Mouse (Mus musculus): ENCODE results near the gene Oaz1. TPM values are rescaled to one million over a fixed set of nuclear protein-coding genes. Genes with fewer than 3 reads are reported as not detected.

Gene Oaz1
- polyA plus RNA-seq, 1 experiment = 331 TPM

DNA sequence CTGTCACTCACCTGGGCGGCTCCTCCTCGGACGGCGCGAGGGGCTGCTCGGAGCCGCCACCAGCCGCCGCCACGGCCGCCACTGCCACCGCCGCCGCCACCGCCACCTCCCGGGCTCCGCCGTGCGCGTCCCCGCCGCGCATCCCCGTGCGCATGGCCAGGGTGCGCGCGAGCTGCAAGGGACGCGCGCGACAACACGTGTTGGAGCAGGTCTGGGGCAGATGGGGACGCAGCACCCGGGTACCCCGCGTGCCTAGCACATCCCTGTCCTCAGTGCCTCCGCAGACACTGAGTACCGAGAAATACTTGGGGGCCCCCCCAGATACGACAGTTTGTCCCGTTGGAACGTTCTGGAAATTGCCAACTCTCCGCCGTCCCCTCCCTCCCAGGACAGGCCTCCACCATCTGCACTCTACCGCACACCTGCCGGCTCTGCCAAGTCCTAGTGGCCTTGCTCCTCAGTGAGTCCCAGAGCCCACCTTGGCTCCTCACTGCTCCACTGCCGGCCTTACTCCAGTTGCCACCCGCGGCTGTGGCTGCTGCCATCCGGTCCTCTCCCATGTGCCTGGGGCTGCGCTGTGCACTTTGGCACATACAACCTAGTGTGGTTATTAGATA, 17.6 kb downstream of the Oaz1 start, which contains the start of gene Lingo3:
Lingo3 (minus strand) TSS at position 109 of the 617 bp plus-strand sequence.
- no peak within 1 kb of the TSS for H3K4me3 ChIP-seq (ENCODE audit: insufficient read depth, low read length)
- H3K4me1 ChIP-seq (ENCODE audit: control insufficient read depth, insufficient read depth, low read length) = 0 out of 2 replicates have a peak, but pooled peaks cover 2% of the 10 kb centered on the region
- no peak for TF ChIP-seq POLR2A (IDR thresholded peaks at IDR 0.05; ENCODE audit: low read depth, low read length)
- TF ChIP-seq CTCF (IDR thresholded peaks at IDR 0.05; ENCODE audit: borderline replicate concordance, insufficient read depth, low read length) = no peak
- H3K27ac ChIP-seq (ENCODE audit: insufficient read depth, low read length) = no peak within 1 kb of the TSS

DNA sequence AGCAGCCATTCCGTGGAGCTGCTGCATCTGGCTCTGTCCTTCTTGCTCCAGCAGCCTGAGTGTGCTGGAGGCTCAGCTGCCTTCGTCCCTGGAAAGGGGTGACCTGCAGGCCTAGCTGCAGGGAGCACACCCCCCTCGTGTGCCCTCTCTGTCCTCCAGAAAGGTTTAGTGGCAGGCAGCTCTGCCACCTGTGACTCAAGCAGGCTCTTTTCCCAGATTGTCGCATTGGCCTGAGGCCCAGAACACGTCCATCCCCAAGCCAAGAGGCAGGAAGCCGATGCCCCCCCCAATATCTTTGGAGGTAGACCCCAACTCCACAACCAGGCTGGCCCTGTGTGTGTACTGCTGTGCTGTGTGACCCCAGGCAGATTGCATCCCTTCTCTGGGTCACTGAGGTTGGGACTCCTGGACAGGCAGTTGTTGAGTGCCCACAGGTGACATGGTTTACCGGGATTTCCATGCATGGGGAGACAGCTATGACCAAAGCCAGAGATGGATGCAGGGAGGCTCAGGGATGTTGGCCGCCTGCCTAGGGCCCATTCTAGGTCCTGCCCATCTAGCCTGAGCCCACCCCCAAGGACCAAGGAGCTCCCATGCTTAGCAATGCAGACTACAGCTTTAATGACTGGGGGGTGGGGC, 18.7 kb downstream of the Oaz1 start:
- Histone ChIP-seq H3K4me3 (ENCODE audit: insufficient read depth, low read length) (no peak overlapping the region), H3K27ac (ENCODE audit: insufficient read depth, low read length) (no peak overlapping the region), H3K4me1 (ENCODE audit: control insufficient read depth, insufficient read depth, low read length) (0 out of 2 replicates have a peak, but pooled peaks cover 2% of the 10 kb centered on the region)
- TF ChIP-seq CTCF (IDR thresholded peaks at IDR 0.05; ENCODE audit: borderline replicate concordance, insufficient read depth, low read length) = no peak

DNA sequence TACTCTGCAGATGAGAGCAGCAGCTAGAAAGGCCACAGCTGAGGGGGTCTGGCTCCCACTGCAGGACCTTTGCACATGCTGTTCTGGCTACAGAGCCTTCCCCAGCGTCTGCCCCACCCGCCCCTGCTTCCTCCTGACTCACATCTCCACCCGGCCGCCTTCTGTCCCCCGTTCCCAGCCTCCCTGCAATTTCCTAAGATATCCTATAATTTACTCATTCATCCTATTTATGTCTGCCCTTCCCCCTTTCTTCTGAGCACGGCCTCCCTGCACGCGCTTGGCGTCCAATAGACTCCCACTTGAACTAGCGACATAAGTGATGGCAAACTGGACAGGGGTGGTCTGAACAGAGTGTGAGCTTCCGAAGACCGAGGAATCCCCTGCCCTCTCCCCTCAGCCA, 19.3 kb downstream of the Oaz1 start:
- H3K27ac ChIP-seq (ENCODE audit: insufficient read depth, low read length) = no peak overlapping the region
- no peak overlapping the region for H3K4me3 ChIP-seq (ENCODE audit: insufficient read depth, low read length)
- 0 out of 2 replicates have a peak, but pooled peaks cover 2% of the 10 kb centered on the region for H3K4me1 ChIP-seq (ENCODE audit: control insufficient read depth, insufficient read depth, low read length)
- TF ChIP-seq CTCF (IDR thresholded peaks at IDR 0.05; ENCODE audit: borderline replicate concordance, insufficient read depth, low read length) (no peak), POLR2A (IDR thresholded peaks at IDR 0.05; ENCODE audit: low read depth, low read length) (no peak)

DNA sequence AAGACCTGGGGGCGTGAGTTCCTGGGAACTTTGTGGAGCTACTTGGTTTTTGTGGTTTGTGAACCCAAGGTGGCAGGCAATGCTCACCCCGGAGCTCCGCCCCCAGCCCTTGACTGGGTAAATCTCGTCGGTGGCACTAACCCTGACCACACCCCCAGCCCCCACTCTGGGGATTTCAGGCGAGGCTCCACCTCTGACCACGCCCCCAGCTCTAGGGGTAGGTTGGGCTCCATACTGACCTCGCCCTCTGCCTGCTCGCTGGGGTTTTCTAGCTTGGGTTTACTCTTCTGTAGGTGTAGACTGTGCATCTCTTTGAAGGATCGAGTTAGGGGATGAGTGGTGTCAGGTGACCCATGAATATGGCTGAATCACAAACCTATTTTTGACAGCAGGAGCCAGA, 22.1 kb downstream of the Oaz1 start:
- no peak for TF ChIP-seq POLR2A (IDR thresholded peaks at IDR 0.05; ENCODE audit: low read depth, low read length)
- no peak for TF ChIP-seq CTCF (IDR thresholded peaks at IDR 0.05; ENCODE audit: borderline replicate concordance, insufficient read depth, low read length)
- no peak overlapping the region for H3K4me3 ChIP-seq (ENCODE audit: insufficient read depth, low read length)
- H3K27ac ChIP-seq (ENCODE audit: insufficient read depth, low read length) = no peak overlapping the region
- H3K4me1 ChIP-seq (ENCODE audit: control insufficient read depth, insufficient read depth, low read length) = 0 out of 2 replicates have a peak, but pooled peaks cover 2% of the 10 kb centered on the region

DNA sequence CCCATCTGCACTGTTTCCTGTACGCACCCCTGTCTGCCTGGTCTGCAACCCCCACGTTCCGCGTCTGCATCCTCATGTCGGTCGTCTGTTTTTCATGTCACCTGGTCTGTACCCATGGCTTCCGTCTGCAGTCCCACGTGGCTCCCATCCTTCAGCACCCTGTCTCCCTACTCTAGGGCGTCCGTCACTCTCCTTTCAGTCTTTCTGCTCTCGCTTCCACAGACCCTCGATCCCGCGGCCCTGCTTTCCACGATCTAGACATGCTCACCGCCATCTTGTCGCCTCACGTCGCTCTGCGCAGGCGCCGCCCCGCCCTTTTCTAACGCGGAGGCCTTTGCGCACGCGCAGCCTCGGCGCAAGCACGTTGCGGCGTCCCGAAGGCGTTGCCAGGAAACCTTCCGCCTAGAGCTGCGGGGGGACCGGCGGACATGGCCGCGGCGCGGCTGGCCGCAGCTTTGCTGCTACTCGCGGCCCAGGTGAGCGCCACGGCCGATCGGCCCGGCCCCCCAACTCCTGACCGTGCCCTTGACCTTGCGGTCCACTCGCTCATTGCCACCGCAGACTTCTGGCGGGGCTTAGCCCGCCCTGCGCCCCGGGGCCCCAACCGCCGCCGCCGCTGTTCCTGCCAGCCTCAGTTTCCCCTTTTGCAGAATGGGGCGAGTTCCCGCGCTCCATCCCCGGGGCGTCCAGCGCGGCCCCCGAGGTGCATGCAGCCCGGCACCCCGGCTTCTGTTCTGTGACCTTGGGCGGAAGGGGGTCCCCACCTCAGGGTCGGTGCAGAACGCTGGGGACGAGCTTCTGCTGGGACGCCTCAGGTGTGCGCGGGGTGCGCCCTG, 28.7 kb downstream of the Oaz1 start, which contains the start of the genes Lsm7 and Sppl2b:
Lsm7 (minus strand) TSS at position 297 of the 836 bp plus-strand sequence.
Sppl2b (plus strand) TSS at position 363 of the 836 bp plus-strand sequence.
- Histone ChIP-seq H3K27ac (ENCODE audit: insufficient read depth, low read length) (no peak within 1 kb of the TSS), H3K4me3 (ENCODE audit: insufficient read depth, low read length) (peak within 1 kb of the TSS; percentile 94), H3K4me1 (ENCODE audit: control insufficient read depth, insufficient read depth, low read length) (0 out of 2 replicates have a peak, but pooled peaks cover 7% of the 10 kb centered on the region)
- TF ChIP-seq CTCF (IDR thresholded peaks at IDR 0.05; ENCODE audit: borderline replicate concordance, insufficient read depth, low read length) (no peak), POLR2A (IDR thresholded peaks at IDR 0.05; ENCODE audit: low read depth, low read length) (peak; percentile 93)

DNA sequence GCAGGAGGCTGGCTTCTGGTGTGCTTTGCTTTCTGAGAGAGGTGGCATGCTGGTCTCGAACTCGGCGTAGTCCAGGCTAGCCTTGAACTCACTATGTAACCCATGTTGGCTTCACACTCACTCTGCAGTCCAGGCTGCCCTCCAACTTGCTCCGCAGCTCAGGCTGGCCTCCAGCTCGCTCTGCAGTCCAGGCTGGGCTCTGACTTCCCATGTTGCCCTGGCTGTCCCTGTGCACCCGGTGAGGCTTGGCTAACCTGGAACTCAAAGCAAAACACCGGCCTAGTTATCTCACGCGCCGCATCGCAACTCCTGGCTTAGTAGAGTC, 29.3 kb downstream of the Oaz1 start:
- 0 out of 2 replicates have a peak, but pooled peaks cover 7% of the 10 kb centered on the region for H3K4me1 ChIP-seq (ENCODE audit: control insufficient read depth, insufficient read depth, low read length)
- no peak for TF ChIP-seq POLR2A (IDR thresholded peaks at IDR 0.05; ENCODE audit: low read depth, low read length)
- TF ChIP-seq CTCF (IDR thresholded peaks at IDR 0.05; ENCODE audit: borderline replicate concordance, insufficient read depth, low read length) = no peak
- peak overlapping the region; percentile 59 for H3K4me3 ChIP-seq (ENCODE audit: insufficient read depth, low read length)
- H3K27ac ChIP-seq (ENCODE audit: insufficient read depth, low read length) = no peak overlapping the region

DNA sequence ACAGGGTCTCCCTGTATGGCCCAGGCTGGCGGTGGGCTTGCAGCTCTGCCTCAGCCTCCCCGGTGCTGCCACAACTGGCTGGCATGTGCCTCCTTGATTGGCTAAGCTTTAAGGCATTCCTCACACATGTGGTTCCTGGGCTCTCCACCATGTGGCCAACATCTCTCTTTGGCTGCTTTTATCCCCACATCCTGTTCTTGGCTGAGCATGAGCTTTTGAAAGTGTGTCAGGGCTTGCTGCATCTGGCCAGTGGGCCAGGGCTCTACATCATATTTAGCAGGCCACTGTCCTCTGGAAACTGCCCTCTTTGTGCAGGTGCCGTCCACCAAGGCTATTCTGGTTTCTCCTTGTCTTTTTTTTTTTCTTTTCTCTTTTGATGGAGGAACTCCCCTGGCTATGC, 29.8 kb downstream of the Oaz1 start:
- no peak overlapping the region for H3K27ac ChIP-seq (ENCODE audit: insufficient read depth, low read length)
- TF ChIP-seq POLR2A (IDR thresholded peaks at IDR 0.05; ENCODE audit: low read depth, low read length) (no peak), CTCF (IDR thresholded peaks at IDR 0.05; ENCODE audit: borderline replicate concordance, insufficient read depth, low read length) (no peak; the same call in 1 of the 2 replicates)
- 0 out of 2 replicates have a peak, but pooled peaks cover 7% of the 10 kb centered on the region for H3K4me1 ChIP-seq (ENCODE audit: control insufficient read depth, insufficient read depth, low read length)
- peak overlapping the region; percentile 59 for H3K4me3 ChIP-seq (ENCODE audit: insufficient read depth, low read length)

DNA sequence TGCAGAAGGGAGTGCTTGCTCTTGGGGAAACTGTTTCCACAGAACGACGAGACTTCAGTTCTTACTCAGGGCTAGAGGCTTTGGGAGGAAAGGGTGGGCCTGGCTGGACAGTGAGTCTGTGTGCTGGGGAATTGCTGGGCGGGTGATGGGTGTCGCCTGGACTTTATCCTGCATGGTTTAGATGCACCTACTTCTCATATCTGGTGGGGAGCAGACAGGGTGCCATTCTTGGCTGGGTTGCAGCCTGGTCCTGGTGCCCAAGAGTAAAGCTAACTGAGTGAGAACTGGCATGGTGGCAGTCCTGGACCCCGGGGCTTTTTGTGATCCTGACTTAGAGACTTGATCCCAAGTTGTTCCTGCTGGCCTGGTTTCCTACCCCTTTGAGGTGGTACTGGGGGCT, 30.5 kb downstream of the Oaz1 start:
- Histone ChIP-seq H3K4me3 (ENCODE audit: insufficient read depth, low read length) (no peak overlapping the region), H3K4me1 (ENCODE audit: control insufficient read depth, insufficient read depth, low read length) (0 out of 2 replicates have a peak, but pooled peaks cover 7% of the 10 kb centered on the region), H3K27ac (ENCODE audit: insufficient read depth, low read length) (no peak overlapping the region)
- TF ChIP-seq CTCF (IDR thresholded peaks at IDR 0.05; ENCODE audit: borderline replicate concordance, insufficient read depth, low read length) = no peak
- no peak for TF ChIP-seq POLR2A (IDR thresholded peaks at IDR 0.05; ENCODE audit: low read depth, low read length)

DNA sequence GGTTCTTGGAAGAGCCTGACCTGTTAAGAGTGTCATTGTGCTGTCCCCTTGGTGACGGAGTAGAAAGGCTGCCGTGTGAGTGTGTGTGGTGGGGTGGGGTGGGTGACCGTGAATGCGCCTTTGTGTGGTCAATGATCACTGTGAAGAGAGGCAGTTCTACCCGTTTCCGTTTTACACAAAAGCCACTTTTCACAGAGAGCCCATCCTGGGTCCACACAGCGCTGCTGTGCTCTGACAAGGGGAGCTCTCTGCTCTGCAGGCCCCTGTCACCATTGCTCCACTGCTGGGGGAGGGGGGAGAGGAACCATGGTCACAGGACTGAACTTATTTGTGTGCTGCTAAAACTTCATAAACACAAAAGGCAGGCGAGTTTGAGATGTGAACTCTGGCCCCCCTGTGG, 30.9 kb downstream of the Oaz1 start:
- Histone ChIP-seq H3K27ac (ENCODE audit: insufficient read depth, low read length) (no peak overlapping the region), H3K4me3 (ENCODE audit: insufficient read depth, low read length) (no peak overlapping the region), H3K4me1 (ENCODE audit: control insufficient read depth, insufficient read depth, low read length) (0 out of 2 replicates have a peak, but pooled peaks cover 7% of the 10 kb centered on the region)
- TF ChIP-seq POLR2A (IDR thresholded peaks at IDR 0.05; ENCODE audit: low read depth, low read length) (no peak), CTCF (IDR thresholded peaks at IDR 0.05; ENCODE audit: borderline replicate concordance, insufficient read depth, low read length) (no peak)

Measured in embryonic fibroblast, embryonic 13.5 days (primary cell).